Mouse (Mus musculus): ENCODE data around the gene Fam122a. TPM values are rescaled to one million over a fixed set of nuclear protein-coding genes. Genes with fewer than 3 reads are reported as not detected.

The Fam122a gene
- total RNA-seq (2015; ENCODE audit: low replicate concordance) (37.8 and 40.9 TPM in 2 replicates), total RNA-seq (2017; ENCODE audit: low replicate concordance) (6.3 and 12.1 TPM in 2 replicates)

GRCm38 (mm10) chr19:24476929-24477882 lies at the start of gene Fam122a:
Gene Fam122a, minus strand, starts transcription at chr19:24477356.
- peak; percentile 91 for ATAC-seq (replicated peaks; ENCODE audit: low FRiP score, poor library complexity, severe bottlenecking)

- ATAC-seq (replicated peaks; ENCODE audit: low FRiP score, poor library complexity, severe bottlenecking) = no peak
These were observed 46.5 kb upstream of the Fam122a start for GRCm38 (mm10) chr19:24523476-24524313.

- ATAC-seq (replicated peaks; ENCODE audit: low FRiP score, poor library complexity, severe bottlenecking) = no peak
These were observed 44.8 kb upstream of the Fam122a start for GRCm38 (mm10) chr19:24521997-24522396.

DNA sequence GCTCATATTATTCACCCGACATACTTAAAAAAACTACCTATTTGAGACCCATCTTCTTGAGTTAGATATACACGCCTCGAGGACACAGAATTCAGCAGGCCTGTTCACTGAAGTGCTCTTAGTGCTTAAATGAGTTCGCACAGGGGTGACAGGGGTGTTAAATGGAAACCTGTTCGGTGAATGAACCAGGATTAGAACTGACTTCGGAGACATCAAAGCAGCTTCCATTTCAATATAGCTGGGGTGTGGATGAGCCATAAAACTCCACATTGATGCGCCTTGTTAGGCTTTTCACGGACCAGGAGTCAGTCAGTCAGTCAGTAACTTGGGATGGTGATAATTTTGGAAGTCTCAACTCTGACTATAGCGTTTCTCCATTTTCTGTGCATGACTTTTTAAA lies 44.0 kb upstream of the Fam122a start:
- ATAC-seq (replicated peaks; ENCODE audit: low FRiP score, poor library complexity, severe bottlenecking) = no peak

DNA sequence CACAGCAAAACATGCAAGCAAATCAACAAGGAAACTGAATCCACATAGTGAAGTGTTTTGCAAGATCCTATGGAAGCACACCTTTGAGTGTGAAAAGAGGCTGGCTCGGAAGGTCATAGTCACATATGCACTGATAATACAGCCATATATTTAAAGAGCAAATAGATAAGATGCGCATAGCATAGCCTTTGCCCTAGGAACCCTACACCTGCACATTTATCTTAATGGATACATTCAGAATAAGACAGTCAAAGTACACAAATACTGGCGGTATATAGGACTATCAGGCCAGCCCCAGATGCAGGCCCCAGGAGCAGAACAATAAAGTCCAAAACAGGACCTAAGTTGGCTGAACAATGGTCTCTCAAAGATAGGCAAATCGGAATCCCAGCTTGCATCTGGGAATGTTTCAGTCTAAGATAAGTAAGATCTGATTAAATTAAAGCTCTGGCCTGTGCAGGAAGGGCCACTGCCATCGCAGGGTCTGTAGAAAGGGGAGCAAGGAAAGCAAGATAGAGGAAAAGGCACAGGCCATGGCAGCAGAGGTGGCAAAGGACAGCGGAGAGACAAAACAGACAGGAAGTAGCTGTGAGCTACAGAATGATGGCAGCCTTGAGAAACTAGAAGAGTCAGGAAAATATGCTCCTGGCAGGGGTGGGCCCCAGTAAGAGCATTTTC lies 42.7 kb upstream of the Fam122a start:
- ATAC-seq (replicated peaks; ENCODE audit: low FRiP score, poor library complexity, severe bottlenecking) = no peak

DNA sequence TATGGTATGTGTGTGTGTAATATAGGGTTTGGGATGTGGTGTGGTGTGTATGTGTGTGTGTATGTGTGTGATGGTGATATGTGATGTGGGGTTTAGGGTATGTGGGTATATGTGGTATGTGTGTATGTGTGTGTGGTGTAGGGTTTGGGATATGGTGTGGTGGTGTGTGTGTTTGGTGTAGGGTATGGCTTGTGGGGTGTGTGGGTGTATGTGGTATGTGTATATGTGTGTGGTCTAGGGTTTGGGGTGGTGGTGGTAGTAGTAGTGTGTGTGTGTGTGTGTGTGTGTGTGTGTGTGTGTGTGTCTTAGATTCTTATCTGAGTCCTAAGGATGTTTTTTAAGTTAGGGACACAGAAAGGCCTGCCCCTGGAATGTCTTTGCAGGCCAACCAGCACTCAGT lies 41.2 kb upstream of the Fam122a start:
- ATAC-seq (replicated peaks; ENCODE audit: low FRiP score, poor library complexity, severe bottlenecking) = no peak

- no peak for ATAC-seq (replicated peaks; ENCODE audit: low FRiP score, poor library complexity, severe bottlenecking)
These were observed 39.9 kb upstream of the Fam122a start for GRCm38 (mm10) chr19:24517057-24517456.

GRCm38 (mm10) chr19:24515941-24516340 lies 38.8 kb upstream of the Fam122a start:
- no peak for ATAC-seq (replicated peaks; ENCODE audit: low FRiP score, poor library complexity, severe bottlenecking)

GRCm38 (mm10) chr19:24514661-24515642 lies 37.8 kb upstream of the Fam122a start:
- ATAC-seq (replicated peaks; ENCODE audit: low FRiP score, poor library complexity, severe bottlenecking) = no peak

- ATAC-seq (replicated peaks; ENCODE audit: low FRiP score, poor library complexity, severe bottlenecking) = peak; percentile 87
These were observed 36.1 kb upstream of the Fam122a start for GRCm38 (mm10) chr19:24513105-24513843.

- no peak for ATAC-seq (replicated peaks; ENCODE audit: low FRiP score, poor library complexity, severe bottlenecking)
These were observed 34.8 kb upstream of the Fam122a start for GRCm38 (mm10) chr19:24511939-24512338.

- peak; percentile 19; the same call in 1 of the 2 replicates for ATAC-seq (replicated peaks; ENCODE audit: low FRiP score, poor library complexity, severe bottlenecking)
These were observed 32.2 kb upstream of the Fam122a start for GRCm38 (mm10) chr19:24509391-24509790.

DNA sequence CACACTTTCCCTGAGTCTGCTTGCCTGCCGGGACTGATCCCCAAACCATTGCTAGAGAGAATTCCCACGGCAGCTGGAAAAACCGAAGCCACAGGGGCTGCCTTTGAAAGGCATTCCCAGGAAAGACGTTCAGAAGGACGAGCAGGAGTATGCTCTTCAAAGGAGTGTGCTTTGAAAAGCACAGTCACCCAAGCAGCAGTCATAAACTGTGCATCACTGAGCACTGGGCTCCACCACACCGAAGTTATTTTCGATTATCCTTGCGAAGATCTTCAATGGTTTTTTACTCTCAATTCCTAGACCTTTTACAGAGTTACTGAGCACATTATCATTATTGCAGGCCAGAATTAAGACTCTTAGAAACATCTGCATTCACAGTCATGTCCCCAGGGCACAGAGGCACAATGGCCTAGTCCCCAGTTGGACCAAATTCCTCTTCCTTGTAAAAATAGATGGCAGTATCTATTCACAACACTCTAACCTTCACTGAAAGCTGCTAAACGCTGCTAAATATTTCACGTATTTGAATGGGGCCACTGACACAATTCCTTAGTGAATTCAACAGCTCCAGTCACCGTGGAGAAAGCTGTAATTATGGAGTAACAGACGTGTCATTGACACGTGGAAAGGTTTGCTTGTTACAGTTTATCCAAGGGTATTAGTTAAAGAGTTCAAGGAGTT lies 31.1 kb upstream of the Fam122a start:
- ATAC-seq (replicated peaks; ENCODE audit: low FRiP score, poor library complexity, severe bottlenecking) = no peak

GRCm38 (mm10) chr19:24502736-24503421 lies 25.7 kb upstream of the Fam122a start:
- ATAC-seq (replicated peaks; ENCODE audit: low FRiP score, poor library complexity, severe bottlenecking) = no peak

DNA sequence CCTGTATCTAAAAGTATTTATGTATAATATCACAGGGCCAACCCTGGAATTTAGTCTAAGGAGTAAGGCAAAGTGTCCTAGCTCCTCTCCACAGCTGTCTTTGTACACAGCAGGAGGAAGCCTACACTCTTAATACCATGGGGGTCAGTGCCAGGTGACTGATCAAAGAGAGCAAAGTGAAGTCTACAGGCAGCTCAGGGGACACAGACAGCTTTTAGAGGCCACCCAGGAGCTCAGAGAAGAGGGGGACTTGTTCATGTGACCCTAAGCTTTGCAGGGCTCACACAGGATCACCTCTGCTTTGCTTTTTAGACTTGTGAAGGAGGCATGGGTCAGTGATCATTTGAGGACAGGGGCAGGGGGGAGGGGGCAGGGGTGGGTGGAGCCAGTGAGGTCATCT lies 24.4 kb upstream of the Fam122a start:
- ATAC-seq (replicated peaks; ENCODE audit: low FRiP score, poor library complexity, severe bottlenecking) = no peak

- no peak for ATAC-seq (replicated peaks; ENCODE audit: low FRiP score, poor library complexity, severe bottlenecking)
These were observed 23.3 kb upstream of the Fam122a start for GRCm38 (mm10) chr19:24500431-24500830.

DNA sequence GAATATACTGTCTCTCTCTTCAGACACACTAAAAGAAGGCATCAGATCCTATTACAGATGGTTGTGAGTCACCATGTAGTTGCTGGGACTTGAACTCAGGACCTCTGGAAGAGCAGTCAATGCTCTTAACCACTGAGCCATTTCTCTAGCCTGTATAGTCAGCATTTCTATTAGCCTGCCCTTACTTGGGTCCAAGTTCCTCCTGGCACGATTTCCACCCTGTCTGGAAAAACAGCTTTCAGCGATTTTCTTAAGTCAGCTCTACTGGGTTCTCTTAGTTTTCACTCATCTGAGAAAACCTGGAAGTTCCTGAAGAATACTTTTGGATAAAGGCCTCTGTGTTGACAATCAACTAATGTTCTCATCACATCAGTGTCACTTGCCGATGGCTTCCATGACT lies 22.1 kb upstream of the Fam122a start:
- no peak for ATAC-seq (replicated peaks; ENCODE audit: low FRiP score, poor library complexity, severe bottlenecking)
